Mouse (Mus musculus) liver, embryonic 16.5 days (tissue): ENCODE results near the gene Zyg11a. TPM values are rescaled to one million over a fixed set of nuclear protein-coding genes. Genes with fewer than 3 reads are reported as not detected.

Source experiments
- ATAC-seq: fragments of 200-750 bp; cut with Nextera tagmentation; 2 replicates; pipeline ENCODE4 v1.8.0; 2017; ENCODE audit warnings: low read depth, mild to moderate bottlenecking, moderate number of reproducible peaks, moderate library complexity
- H3K27ac ChIP-seq: fragments of 300-500 bp; sonication (generic); 2 replicates; pipeline ENCODE4 v1.5.1; 2014; ENCODE audit warnings: mild to moderate bottlenecking, low read length
- H3K27me3 ChIP-seq: fragments of 300-500 bp; sonication (generic); 2 replicates; pipeline ENCODE4 v1.6.1; 2014; ENCODE audit warnings: low read depth, low read length, mixed read lengths; ENCODE audit not compliant: control insufficient read depth, insufficient read depth
- H3K36me3 ChIP-seq: fragments of 300-500 bp; sonication (generic); 2 replicates; pipeline ENCODE4 v1.6.1; 2014; ENCODE audit warnings: mild to moderate bottlenecking; ENCODE audit not compliant: control insufficient read depth, insufficient read depth
- H3K4me1 ChIP-seq: fragments of 300-500 bp; sonication (generic); 2 replicates; pipeline ENCODE4 v1.6.1; 2014; ENCODE audit warnings: low read depth, low read length, mixed read lengths; ENCODE audit not compliant: control insufficient read depth
- H3K4me2 ChIP-seq: fragments of 300-500 bp; sonication (generic); 2 replicates; pipeline ENCODE4 v1.6.1; 2014; ENCODE audit warnings: low read depth, low read length, mixed read lengths
- H3K4me3 ChIP-seq: fragments of 300-500 bp; sonication (generic); 2 replicates; pipeline ENCODE4 v1.5.1; 2014; ENCODE audit warnings: low read depth, mild to moderate bottlenecking, low read length
- H3K9ac ChIP-seq: fragments of 300-500 bp; sonication (generic); 2 replicates; pipeline ENCODE4 v1.6.1; 2014; ENCODE audit warnings: low read depth, low read length
- H3K9me3 ChIP-seq: fragments of 300-500 bp; sonication (generic); replicated peaks from 2 replicates; pipeline ENCODE4 v1.6.1; 2016; ENCODE audit warnings: low read length; ENCODE audit not compliant: control insufficient read depth
- WGBS: fragments of 180-500 bp; shearing (Covaris S2); extraction: QIAGEN DNeasy Blood & Tissue Kit; methylation state at CpG from one replicate; pipeline ENCODE4 v1.1.7; 2014; ENCODE audit not compliant: insufficient replicate concordance; 5-methylcytosine and 5-hydroxymethylcytosine counted together
- polyA plus RNA-seq: library from polyadenylated mRNA; unstranded; fragments of >200 nt; fragmentation: Nextera tagmentation; extraction: Ambion mirVana; gene quantifications from 2 replicates; pipeline ENCODE4 v1.2.1, GENCODE M21; 2015

Zyg11a gene
- polyA plus RNA-seq, result 0.30 and 0.33 TPM in 2 replicates

DNA sequence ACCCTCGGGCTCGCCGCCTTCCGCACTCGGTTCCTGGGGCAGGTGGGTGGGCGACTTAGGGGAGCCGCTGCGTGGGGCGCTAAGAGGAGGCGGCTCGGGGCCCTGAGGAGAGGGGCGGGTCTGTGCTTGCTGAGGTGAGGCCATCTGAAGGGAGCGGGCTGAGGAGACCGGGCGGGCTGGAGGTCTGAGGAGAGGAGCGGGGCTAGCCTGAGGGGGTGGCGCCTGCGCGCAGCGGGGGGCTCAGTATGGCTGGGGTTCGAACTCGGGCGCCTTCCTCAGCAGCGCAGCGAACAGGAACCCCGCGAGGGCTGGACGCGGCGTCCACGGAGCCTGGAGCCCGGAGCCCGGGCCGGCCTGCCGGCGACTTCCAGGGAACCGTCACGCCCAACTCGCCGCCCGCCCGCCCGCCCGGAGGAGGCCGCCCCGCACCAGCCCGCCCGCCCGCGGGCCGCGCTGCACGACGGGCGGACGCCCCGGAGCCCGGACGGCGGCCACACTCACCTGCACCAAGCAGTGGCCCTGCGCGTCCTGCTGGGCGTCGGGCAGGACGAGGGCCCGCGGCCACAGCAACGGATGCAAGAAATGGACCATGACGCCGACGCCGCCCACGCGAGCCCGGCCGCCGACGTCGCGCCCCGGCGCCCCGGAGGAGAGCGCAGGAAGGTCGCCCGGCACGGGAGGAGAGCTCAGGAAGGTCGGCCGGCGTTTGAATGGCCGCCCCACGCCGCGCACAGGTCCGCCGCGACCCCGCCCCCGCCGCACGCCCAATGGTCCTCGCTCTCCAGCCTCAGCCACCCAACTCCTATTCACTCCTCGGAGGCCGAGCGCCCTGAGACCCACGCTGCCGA is at the start of gene Zyg11a:
Zyg11a (minus strand) TSS at position 717 of the 848 bp plus-strand sequence.
- H3K27ac ChIP-seq, result no peak within 1 kb of the TSS
- H3K9ac ChIP-seq, result peak within 1 kb of the TSS; percentile 20; the same call in 1 of the 2 replicates
- no peaks in the 10 kb centered on the region; the same call in 1 of the 2 replicates for H3K4me1 ChIP-seq
- peak; percentile 77 for ATAC-seq
- peak within 1 kb of the TSS; percentile 50 for H3K4me2 ChIP-seq
- H3K27me3 ChIP-seq, result peaks cover 43% of the 10 kb centered on the region
- no peaks in the 10 kb centered on the region for H3K9me3 ChIP-seq
- WGBS, result 2% methylated on average over 98 of the region's 107 CpGs
- peak within 1 kb of the TSS; percentile 54 for H3K4me3 ChIP-seq
- no peaks in the 10 kb centered on the region for H3K36me3 ChIP-seq

GRCm38 (mm10) chr4:108265774-108266173 is 47.9 kb upstream of the Zyg11a start:
- no peak for ATAC-seq
- no peaks in the 10 kb centered on the region for H3K4me1 ChIP-seq
- 79% methylated on average over 7 of the region's 7 CpGs for WGBS

DNA sequence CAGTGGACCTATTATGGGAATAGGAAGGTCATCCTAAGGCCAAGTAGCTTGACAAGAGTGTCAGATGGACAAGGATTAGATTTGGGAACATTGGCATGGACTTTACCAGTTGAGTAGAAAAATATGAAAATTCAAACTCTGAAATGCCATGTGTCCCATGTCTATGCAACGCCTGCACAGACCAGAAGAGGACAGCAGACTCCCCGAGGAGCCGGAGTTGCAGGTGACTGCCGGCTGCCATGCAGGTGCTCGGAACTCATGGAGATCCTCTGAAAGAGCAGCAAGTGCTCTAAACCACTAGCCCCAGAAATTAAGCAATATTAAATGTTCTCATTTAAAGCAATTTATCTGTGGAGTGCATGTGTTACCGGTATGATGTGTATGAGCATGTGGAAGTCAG is 35.5 kb upstream of the Zyg11a start:
- Histone ChIP-seq H3K36me3 (peaks cover 7% of the 10 kb centered on the region), H3K4me1 (no peaks in the 10 kb centered on the region), H3K9me3 (no peaks in the 10 kb centered on the region), H3K4me3 (no peak overlapping the region), H3K27ac (no peak overlapping the region), H3K4me2 (no peak overlapping the region), H3K27me3 (no peaks in the 10 kb centered on the region), H3K9ac (no peak overlapping the region)
- ATAC-seq, result no peak
- 81% methylated on average over 6 of the region's 6 CpGs for WGBS

More at GRCm38 (mm10) chr4:108265774-108266173, 47.9 kb upstream of the Zyg11a start:
- no peak overlapping the region for H3K27ac ChIP-seq
- no peaks in the 10 kb centered on the region for H3K36me3 ChIP-seq
- no peaks in the 10 kb centered on the region for H3K27me3 ChIP-seq
- H3K9ac ChIP-seq, result no peak overlapping the region
- no peak overlapping the region for H3K4me2 ChIP-seq
- no peak overlapping the region for H3K4me3 ChIP-seq
- no peaks in the 10 kb centered on the region for H3K9me3 ChIP-seq

- WGBS, result 47% methylated on average over 9 of the region's 9 CpGs
- no peak overlapping the region for H3K4me2 ChIP-seq
- peaks cover 6% of the 10 kb centered on the region for H3K36me3 ChIP-seq
- H3K27me3 ChIP-seq, result no peaks in the 10 kb centered on the region
- H3K27ac ChIP-seq, result no peak overlapping the region
- no peak for ATAC-seq
- no peak overlapping the region for H3K4me3 ChIP-seq
- no peak overlapping the region for H3K9ac ChIP-seq
- H3K4me1 ChIP-seq, result no peaks in the 10 kb centered on the region
- H3K9me3 ChIP-seq, result no peaks in the 10 kb centered on the region
Observed at GRCm38 (mm10) chr4:108250501-108250900, 32.7 kb upstream of the Zyg11a start.

- 73% methylated on average over 3 of the region's 3 CpGs for WGBS
Observed at GRCm38 (mm10) chr4:108249314-108249713, 31.5 kb upstream of the Zyg11a start.

GRCm38 (mm10) chr4:108233654-108234053 is 15.8 kb upstream of the Zyg11a start:
- Histone ChIP-seq H3K4me2 (no peak overlapping the region), H3K4me1 (no peaks in the 10 kb centered on the region), H3K27me3 (no peaks in the 10 kb centered on the region), H3K36me3 (peaks cover 4% of the 10 kb centered on the region), H3K4me3 (no peak overlapping the region), H3K9ac (no peak overlapping the region), H3K27ac (peak overlapping the region; percentile 18), H3K9me3 (no peaks in the 10 kb centered on the region)
- peak; percentile 72 for ATAC-seq
- WGBS, result 60% methylated on average over 3 of the region's 3 CpGs

More at GRCm38 (mm10) chr4:108249314-108249713, 31.5 kb upstream of the Zyg11a start:
- no peak overlapping the region for H3K27ac ChIP-seq
- H3K9me3 ChIP-seq, result no peaks in the 10 kb centered on the region
- no peaks in the 10 kb centered on the region for H3K4me1 ChIP-seq
- H3K27me3 ChIP-seq, result no peaks in the 10 kb centered on the region
- no peak for ATAC-seq
- no peak overlapping the region for H3K4me2 ChIP-seq
- H3K4me3 ChIP-seq, result no peak overlapping the region
- peaks cover 6% of the 10 kb centered on the region for H3K36me3 ChIP-seq
- H3K9ac ChIP-seq, result no peak overlapping the region

- Histone ChIP-seq H3K4me3 (no peak overlapping the region), H3K4me1 (no peaks in the 10 kb centered on the region), H3K27me3 (no peaks in the 10 kb centered on the region), H3K9ac (no peak overlapping the region), H3K9me3 (no peaks in the 10 kb centered on the region), H3K4me2 (no peak overlapping the region), H3K36me3 (no peaks in the 10 kb centered on the region), H3K27ac (peak overlapping the region; percentile 33; the same call in 1 of the 2 replicates)
- peak; percentile 67 for ATAC-seq
- 53% methylated on average over 3 of the region's 3 CpGs for WGBS
Observed at GRCm38 (mm10) chr4:108225341-108225872, 7.6 kb upstream of the Zyg11a start.

GRCm38 (mm10) chr4:108222507-108222906 is 4.7 kb upstream of the Zyg11a start:
- WGBS, result 67% methylated on average over 5 of the region's 5 CpGs
- H3K27me3 ChIP-seq, result peaks cover 20% of the 10 kb centered on the region

DNA sequence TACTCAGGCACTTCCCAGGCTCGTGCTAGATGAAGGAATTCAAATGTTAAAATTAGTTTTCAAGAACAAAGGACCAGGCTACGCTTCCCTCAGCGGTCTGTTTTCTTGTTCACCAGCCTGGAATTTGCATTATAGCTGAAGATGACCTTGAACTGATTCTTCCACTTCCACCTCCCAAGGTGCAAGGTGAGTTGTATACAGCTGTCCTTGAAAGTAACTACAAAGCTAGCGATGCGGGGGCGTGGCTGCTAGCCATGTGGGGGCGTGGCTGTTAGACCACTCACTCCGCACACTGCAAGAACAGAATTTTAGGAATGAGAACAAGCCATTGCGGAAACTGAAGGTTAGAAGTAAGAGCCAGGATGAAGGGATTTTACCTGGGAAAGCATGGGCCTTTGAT is 1.2 kb upstream of the Zyg11a start:
- no peak for ATAC-seq
- Histone ChIP-seq H3K27ac (no peak overlapping the region), H3K9me3 (no peaks in the 10 kb centered on the region), H3K4me1 (no peaks in the 10 kb centered on the region; the same call in 1 of the 2 replicates), H3K36me3 (no peaks in the 10 kb centered on the region), H3K4me2 (no peak overlapping the region), H3K4me3 (no peak overlapping the region), H3K9ac (no peak overlapping the region), H3K27me3 (peaks cover 43% of the 10 kb centered on the region)
- 23% methylated on average over 9 of the region's 9 CpGs for WGBS

More at GRCm38 (mm10) chr4:108222507-108222906, 4.7 kb upstream of the Zyg11a start:
- Histone ChIP-seq H3K4me2 (no peak overlapping the region), H3K27ac (no peak overlapping the region), H3K36me3 (no peaks in the 10 kb centered on the region), H3K4me3 (no peak overlapping the region), H3K4me1 (no peaks in the 10 kb centered on the region), H3K9ac (no peak overlapping the region), H3K9me3 (no peaks in the 10 kb centered on the region)
- ATAC-seq, result no peak
